Mouse (Mus musculus): ENCODE measurements around the gene Ctsa.
A peak's percentile ranks its signal among the peaks of the same experiment; 100 is the strongest.
"Not testable (repeated sequence)": the region's sequence is repeated elsewhere in the genome, so short reads cannot be mapped to it uniquely, and the experiment has no call there.

Gene Ctsa

GRCm38 (mm10) chr2:164850061-164850460 is 17.4 kb downstream of the Ctsa start:
- no peak for DNase-seq (ENCODE audit: low spot score)

- DNase-seq (ENCODE audit: low spot score): peak; percentile 72
These were observed 22.9 kb downstream of the Ctsa start for GRCm38 (mm10) chr2:164855572-164855971.

GRCm38 (mm10) chr2:164856309-164857100 is 23.8 kb downstream of the Ctsa start:
- no peak for DNase-seq (ENCODE audit: low spot score)

- DNase-seq (ENCODE audit: low spot score): no peak
These were observed 24.6 kb downstream of the Ctsa start, which contains the start of gene Pltp for GRCm38 (mm10) chr2:164857101-164857821. Gene Pltp, minus strand, starts transcription at chr2:164857711.

DNA sequence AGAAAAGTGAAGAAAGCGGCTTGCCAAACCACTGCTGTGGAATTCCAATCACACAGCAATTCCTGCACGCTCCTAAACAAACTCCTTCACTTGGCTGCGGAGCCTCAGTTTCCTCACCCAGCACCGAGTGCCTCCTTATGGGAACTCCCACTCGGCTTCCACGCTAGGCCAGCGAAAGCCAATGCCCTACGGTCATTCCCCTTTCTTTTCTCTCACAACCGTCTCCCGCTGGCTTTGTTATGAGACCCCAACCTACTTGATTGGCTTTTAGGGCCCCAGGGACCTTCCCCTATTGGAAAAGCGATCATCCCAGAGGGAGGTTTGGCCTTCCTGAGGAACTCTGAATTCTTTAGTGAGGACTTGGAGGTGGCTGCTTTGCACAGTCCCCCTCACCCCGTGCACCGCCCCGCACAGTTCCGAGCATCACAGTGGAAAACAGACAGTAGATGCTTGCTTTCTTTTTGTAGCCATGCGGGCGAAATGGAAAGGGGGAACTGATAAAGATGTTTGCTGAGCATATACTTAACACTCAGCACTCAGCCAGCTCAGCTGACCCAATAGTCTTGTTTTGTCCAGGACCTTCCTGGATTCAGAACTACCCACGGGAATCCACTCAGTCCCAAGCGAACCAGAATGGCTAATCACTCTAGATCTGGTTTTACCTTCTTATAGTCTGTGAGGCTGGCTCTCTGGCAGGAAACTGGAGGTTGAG is 25.3 kb downstream of the Ctsa start:
- no peak for DNase-seq (ENCODE audit: low spot score)

DNA sequence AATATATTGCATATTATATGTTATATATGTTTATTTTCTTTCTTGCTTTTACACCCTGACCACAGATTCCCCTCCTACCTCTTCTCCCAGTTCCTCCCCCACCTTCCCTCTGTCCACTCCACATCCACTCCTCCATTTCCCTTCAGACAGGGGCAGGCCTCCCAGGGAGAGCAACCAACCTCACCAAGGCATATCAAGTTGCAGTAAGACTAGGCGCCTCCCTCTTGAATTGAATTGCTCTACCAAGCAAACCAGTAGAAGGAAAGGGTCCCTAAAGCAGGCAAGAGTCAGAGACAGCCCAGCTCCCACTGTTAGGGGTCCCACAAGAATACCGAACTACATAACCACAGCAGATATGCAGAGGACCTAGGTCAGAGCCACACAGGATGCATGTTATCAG is 26.5 kb downstream of the Ctsa start:
- DNase-seq (ENCODE audit: low spot score): no peak

DNA sequence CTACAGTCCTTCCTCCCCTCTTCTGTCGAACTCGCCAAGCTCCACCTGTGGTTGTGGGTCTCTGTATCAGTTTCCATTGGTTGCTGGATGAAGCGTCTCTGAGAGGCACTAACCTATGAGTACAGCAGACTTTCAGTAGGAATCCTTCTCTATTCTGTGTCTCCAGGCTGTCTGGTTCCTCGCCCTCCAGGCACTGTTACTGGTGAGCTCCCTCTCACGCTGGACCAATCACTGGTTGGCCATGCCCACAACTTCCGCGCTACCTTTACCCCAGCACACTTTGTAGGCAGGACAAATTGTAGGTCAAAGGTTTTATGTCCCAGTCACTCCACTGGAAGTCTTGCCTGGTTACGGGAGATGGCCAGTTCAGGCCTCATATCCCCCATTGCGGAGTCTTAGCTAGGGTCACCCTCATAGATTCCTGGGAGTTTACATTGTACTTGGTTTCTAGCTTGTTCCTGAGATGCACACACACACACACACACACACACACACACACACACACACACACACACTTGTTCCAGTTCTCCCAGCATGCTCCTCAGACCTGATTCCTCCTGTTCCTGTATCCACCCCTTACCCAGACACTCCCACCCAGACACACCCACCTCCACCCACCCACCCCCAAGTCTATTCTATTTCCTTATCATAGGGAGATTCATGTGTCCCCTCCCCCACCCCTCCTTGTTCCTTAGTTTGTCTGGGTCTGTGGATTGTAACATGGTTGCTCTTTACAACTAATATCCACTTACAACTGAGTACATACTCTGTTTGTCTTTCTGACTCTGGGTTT is 27.2 kb downstream of the Ctsa start:
- DNase-seq (ENCODE audit: low spot score): no peak

DNA sequence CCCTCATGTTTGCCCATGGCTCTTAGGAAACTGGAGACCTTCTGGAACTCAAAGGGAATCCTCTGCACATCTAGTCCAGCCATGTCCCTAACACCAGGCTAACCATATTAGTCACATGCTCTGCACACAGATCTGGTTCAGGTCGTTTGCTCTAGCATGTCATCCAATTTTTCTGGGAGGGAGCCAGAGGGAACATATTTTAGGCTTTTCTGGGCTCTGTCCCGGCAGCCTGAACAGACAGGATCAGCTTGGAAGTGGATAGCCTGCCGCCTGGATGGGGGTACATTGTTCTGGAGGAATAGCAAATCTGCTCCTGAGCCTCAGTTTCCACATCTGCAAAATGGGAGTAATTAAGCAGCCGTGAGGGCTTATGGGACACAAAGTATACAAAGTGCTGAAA is 28.4 kb downstream of the Ctsa start:
- no peak for DNase-seq (ENCODE audit: low spot score)

DNA sequence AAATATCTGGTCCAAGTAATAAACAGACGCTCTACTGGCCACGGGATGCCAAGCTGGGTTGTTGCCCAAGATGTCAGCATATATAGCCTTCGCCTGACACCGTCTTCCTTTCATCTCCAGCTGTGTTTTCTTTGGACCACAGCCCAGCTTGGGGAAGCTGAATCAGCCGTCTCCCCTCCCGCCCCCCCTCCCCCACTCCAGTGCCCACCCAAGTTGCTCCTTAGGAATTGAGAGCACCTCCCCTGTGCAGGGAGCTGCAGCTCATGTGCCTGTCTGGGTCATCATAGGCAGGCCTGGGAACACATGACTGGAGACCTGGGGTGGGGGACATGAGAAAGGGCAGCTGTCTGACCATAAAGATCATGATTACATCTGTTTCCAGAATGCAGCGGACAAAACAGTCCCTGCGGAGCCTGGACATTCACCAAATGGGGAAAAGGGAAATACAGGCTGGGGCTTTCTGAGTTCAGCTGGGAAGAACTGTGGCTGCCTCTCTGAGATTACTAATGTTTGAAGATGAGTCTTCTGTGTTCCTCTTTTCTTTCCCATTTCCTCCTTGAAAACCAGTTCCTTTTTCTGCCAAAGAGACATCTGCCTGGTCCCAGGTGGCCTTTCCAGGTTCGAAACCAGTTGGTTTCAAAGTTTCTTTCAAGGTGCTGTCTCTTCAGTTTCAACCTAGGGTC is 29.6 kb downstream of the Ctsa start:
- peak; percentile 90 for DNase-seq (ENCODE audit: low spot score)

- DNase-seq (ENCODE audit: low spot score): not testable (repeated sequence)
These were observed 30.7 kb downstream of the Ctsa start for GRCm38 (mm10) chr2:164863411-164863810.

DNA sequence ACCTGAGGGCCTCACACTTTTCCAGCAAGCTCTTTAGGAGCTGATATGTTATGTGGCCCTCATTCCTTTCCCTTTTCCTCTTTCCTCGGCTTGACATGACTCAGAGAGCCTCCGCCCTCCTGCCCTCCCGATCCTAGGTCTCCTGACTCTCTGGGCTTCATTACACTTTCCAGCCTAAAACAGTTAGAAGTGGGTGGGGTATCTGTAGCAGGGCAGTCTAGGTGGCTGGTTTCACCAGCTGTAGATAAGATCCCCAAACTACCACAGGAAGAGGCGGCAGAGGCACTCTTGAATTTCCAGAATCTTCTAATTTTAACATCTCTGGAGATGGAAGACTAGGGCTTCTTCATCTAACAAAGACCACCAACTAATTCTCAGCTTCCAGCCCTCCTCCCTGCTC is 31.9 kb downstream of the Ctsa start:
- DNase-seq (ENCODE audit: low spot score): no peak

GRCm38 (mm10) chr2:164866741-164867551 is 34.3 kb downstream of the Ctsa start:
- DNase-seq (ENCODE audit: low spot score): peak; percentile 85

DNA sequence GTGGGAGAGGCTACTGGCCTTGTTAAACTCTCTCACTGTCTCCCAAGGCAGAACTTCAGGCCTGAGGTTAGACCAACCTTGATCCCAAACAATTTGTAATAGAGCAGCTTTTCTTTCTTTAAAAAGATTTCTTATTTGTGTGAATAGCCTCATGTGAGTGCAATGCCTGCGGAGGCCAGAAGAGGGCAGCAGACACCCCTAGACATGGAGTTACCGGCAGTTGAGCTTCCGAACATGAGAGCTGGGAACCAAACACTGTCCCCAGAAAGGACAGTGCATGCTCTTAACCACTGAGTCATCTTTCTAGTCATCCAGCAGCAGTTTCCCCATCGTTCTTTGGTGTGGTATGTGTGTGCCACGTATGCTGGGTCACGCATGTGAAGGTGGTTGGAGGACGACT is 34.9 kb downstream of the Ctsa start:
- DNase-seq (ENCODE audit: low spot score): no peak

DNA sequence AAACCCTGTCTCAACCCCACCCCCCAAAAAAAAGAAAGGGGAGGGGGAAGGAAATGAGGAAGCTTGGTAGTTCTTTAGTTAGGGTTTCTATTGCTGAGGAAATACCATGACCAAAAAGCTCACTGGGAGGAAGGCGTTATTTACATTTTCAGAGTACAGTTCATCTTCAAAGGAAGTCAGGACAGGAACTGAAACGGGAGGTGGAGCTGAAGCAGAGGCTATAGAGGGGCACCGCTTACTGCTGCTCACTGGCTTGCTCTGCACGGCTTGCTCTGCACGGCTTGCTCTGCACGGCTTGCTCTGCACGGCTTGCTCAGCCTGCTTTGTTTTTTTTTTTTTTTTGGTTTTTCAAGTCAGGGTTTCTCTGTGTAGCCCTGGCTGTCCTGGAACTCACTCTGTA is 35.8 kb downstream of the Ctsa start:
- DNase-seq (ENCODE audit: low spot score): no peak

- DNase-seq (ENCODE audit: low spot score): no peak
These were observed 39.1 kb downstream of the Ctsa start for GRCm38 (mm10) chr2:164871602-164872303.

GRCm38 (mm10) chr2:164873621-164874020 is 40.9 kb downstream of the Ctsa start:
- no peak for DNase-seq (ENCODE audit: low spot score)

- peak; percentile 52 for DNase-seq (ENCODE audit: low spot score)
These were observed 41.6 kb downstream of the Ctsa start for GRCm38 (mm10) chr2:164874239-164874769.

- not testable (repeated sequence) for DNase-seq (ENCODE audit: low spot score)
These were observed 43.0 kb downstream of the Ctsa start for GRCm38 (mm10) chr2:164875648-164876047.

- DNase-seq (ENCODE audit: low spot score): not testable (repeated sequence)
These were observed 44.9 kb downstream of the Ctsa start for GRCm38 (mm10) chr2:164877376-164878215.

Data from adipocyte (in vitro differentiated cells).